Mouse (Mus musculus): ENCODE data around the gene Gfra1. TPM values are rescaled to one million over a fixed set of nuclear protein-coding genes. Genes with fewer than 3 reads are reported as not detected.

Gene Gfra1
- 1 to 10 TPM in 1 of 2 experiments, under 1 TPM in 1; 0.76 to 1.5 TPM for total RNA-seq (2021)
- long read RNA-seq, experiment 1: 0 reads
- long read RNA-seq, experiment 2: 0 reads

GRCm38 (mm10) chr19:58455496-58456061 is at the start of gene Gfra1:
TSS of gene Gfra1 (minus strand) at chr19:58455909.
- DNase-seq: peak; percentile 49 to 52

GRCm38 (mm10) chr19:58500049-58500448 is 44.3 kb upstream of the Gfra1 start:
- no peak for DNase-seq

- DNase-seq: no peak
Observed at GRCm38 (mm10) chr19:58499420-58499966, 43.8 kb upstream of the Gfra1 start.

- DNase-seq: peak in 1 of 2 experiments; percentile 7
Observed at GRCm38 (mm10) chr19:58497106-58497505, 41.4 kb upstream of the Gfra1 start.

GRCm38 (mm10) chr19:58486686-58487085 is 31.0 kb upstream of the Gfra1 start:
- no peak for DNase-seq

GRCm38 (mm10) chr19:58482373-58482977 is 26.8 kb upstream of the Gfra1 start:
- no peak for DNase-seq

GRCm38 (mm10) chr19:58474251-58474650 is 18.5 kb upstream of the Gfra1 start:
- no peak for DNase-seq

- DNase-seq: peak; percentile 84 to 87
Observed at GRCm38 (mm10) chr19:58469421-58469820, 13.7 kb upstream of the Gfra1 start.

- no peak for DNase-seq
Observed at GRCm38 (mm10) chr19:58468331-58468730, 12.6 kb upstream of the Gfra1 start.

- DNase-seq: no peak
Observed at GRCm38 (mm10) chr19:58463755-58464154, 8.0 kb upstream of the Gfra1 start.

- no peak for DNase-seq
Observed at GRCm38 (mm10) chr19:58460361-58461022, 4.8 kb upstream of the Gfra1 start.

GRCm38 (mm10) chr19:58456491-58457061 is 867 bp upstream of the Gfra1 start:
- DNase-seq: no peak

GRCm38 (mm10) chr19:58455061-58455495 is 631 bp downstream of the Gfra1 start:
- peak in 1 of 2 experiments; percentile 18 for DNase-seq

GRCm38 (mm10) chr19:58454261-58455060 is 1.2 kb downstream of the Gfra1 start:
- peak; percentile 38 to 54 for DNase-seq

GRCm38 (mm10) chr19:58453581-58453980 is 2.1 kb downstream of the Gfra1 start:
- peak; percentile 57 to 75 for DNase-seq

- peak in 1 of 2 experiments; percentile 6 for DNase-seq
Observed at GRCm38 (mm10) chr19:58452941-58453551, 2.7 kb downstream of the Gfra1 start.

GRCm38 (mm10) chr19:58452178-58452819 is 3.4 kb downstream of the Gfra1 start:
- no peak for DNase-seq

- DNase-seq: no peak
Observed at GRCm38 (mm10) chr19:58451323-58451722, 4.4 kb downstream of the Gfra1 start.

- no peak for DNase-seq
Observed at GRCm38 (mm10) chr19:58450716-58451115, 5.0 kb downstream of the Gfra1 start.
